Mouse (Mus musculus): ENCODE results near the gene Lrp5. TPM values are rescaled to one million over a fixed set of nuclear protein-coding genes. Genes with fewer than 3 reads are reported as not detected.

The Lrp5 gene
- total RNA-seq, 2 experiments from 2014 or later, result 9.5 to 10.5 TPM

DNA sequence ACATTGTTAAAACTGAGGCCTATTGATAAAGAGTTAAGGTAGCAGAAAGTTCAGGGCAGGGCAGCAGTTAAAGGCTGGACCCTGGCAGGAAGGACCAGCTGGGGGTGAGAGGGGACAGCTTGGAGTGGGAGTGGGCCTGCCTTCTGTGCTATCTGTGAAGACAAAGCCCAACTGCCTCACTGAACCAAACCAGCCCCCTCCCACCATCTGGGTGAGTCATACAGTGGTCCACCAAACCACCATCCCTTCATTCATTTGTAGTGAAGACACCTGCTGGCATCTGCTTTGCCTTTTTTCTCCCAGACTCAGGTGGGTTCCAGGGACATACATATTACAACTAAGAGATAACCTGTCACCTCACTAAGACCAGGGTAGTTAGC is 108.5 kb downstream of the Lrp5 start:
- no peak for DNase-seq (ENCODE audit: low spot score in 2 of 2)
- intact Hi-C loops (cut with DNase I), result no loop called here

DNA sequence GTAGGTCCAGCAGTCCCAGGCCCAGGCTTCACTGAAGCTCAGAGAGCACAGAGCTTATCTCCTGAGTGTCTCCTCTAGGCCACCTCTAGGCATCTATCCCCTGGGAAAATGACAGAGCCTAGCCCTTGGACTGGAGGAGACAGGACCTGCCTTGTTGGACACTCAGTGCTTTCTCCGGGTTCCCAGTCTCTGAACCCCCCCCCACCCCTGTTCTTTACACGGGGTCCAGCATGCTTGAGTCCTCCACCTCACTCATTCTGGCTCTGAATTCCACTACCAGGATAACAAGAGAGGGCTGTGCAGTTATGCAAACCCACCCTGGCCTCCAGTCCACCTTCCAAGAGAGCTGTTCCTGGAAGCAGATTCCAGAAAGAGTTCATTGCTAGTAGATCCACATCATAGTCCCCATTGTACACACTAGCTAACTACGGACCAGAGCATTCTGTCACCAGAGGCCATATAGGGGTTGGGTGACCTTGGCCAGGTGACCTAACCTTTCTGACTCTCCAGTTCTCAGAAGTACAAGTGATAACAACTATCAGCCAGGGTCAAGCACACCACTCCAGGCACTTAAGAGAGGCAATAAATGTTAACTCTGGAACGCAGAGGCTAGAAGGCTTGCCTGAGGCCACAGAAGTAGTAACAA is 109.0 kb downstream of the Lrp5 start:
- no peak for DNase-seq (ENCODE audit: low spot score in 2 of 2)
- intact Hi-C loops (cut with DNase I), result no loop called here

DNA sequence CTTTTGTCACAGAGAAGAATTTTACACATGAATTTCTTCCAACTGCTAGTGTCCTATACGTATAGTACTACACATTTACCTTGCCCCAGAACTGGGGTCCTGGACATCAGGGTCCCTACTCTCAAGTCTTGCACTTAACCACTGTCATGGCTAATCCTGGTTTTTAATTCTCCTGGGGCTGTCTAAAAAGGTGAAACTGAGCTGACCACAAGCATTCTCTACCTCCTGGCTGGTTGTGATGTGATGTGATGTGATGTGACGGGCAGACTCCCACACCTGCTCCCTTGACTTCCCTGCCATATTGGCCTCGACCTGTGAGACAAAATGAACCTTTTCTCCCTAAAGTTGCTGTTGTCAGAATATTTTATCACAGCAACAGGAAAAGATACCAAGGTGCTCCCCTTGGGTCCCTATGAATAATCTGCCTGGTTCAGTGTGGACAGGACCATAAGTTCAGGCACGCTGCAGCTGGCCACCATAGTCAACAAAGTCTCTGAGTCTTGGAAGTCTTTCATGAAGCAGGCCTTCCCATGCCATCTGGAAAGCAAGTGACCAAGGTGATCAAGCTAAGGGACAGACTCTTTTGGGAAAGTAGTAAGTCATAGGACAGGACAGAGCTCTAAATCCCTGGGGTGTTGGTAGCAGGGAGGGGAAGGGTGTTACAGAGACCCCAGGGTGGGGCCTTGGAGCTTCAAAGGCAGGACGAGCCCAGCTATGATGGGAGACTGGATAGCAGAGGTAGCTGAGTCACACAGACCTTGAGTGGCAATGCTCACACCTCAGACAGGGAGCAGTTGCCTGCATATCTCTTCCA is 109.7 kb downstream of the Lrp5 start:
- no peak for DNase-seq (ENCODE audit: low spot score in 2 of 2)
- intact Hi-C loops (cut with DNase I), result no loop called here

DNA sequence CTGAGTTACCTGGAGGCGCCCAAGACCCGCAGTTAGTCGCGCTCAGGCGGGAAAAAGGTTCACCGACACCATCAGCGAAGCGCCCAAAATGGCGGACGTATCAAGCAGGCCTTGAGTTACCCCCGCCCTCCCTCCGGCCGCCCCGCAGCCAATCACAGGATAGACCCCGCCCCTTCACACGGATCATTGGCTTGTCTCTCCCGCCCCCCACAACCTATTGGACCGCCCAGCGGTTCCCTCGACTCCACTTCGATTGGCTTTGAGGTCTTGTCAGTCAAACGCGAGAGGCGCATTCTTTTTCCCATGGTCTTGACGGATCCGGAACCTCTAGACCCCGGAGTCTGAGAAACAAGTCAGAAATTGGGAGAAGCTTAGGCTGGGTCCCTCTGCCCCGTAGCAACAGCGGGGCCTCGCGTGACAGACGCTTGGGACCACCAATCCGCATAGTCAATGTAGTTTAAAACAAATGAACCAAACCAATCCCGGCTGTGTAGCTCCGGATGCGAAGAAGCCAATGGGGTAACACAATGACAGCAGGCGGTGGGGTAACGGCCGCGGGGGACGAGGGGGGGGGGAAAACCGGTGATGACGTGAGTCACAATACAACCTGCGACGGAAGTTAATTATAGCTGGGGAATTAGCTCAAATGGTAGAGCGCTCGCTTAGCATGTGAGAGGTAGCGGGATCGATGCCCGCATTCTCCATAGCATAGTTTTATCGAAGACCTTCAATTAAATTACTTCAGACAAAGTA is 110.6 kb downstream of the Lrp5 start, which contains the start of gene Ppp6r3:
Gene Ppp6r3, minus strand, starts transcription at position 118 of the 753 bp plus-strand sequence.
- intact Hi-C loops (cut with DNase I), result no loop called here
- DNase-seq (ENCODE audit: low spot score in 2 of 2), result peak; percentile 98 to 100

DNA sequence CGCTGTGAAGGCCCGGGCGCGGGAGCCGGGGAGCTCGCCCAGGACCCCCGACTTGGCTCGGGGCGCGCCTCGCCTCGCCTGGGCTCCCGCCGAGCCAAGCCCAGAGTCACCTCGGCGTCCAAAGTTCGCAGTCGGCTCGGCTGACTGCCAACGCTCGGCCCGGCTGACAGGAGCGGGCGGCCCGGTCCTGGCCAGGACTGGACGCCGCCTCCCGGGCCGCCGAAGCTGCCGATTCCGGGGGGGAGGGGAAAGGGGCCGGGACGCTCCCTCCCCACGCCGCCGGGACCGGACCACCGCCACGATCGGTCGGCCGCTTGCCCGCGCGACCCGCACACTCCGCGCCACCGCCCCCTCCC is 111.1 kb downstream of the Lrp5 start:
- intact Hi-C loops (cut with DNase I), result no loop called here
- peak in 1 of 2 experiments; percentile 64 for DNase-seq (ENCODE audit: low spot score in 2 of 2)

DNA sequence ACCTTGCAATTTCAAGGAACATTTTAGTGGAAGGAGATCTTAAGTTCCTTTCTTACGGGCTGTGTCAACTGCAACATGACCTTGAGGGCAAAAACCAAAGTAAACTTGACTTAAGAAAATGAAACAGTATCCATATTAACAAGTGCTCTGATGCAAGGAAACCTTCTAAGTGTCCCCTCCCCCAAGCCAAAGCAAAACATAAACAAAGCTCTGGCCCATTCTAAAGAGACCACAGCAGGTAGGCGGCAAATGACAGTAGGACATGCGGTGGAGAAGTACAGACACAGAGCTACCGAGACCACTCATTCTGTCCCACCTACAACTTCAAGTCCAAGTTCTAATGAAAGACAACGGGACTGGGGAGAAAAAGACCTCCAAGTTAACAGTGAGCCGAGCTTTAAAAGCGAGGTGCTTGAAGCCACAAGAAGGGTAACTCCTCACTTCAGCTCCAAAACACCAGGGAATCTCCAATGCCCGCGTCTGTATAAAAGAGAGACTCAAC is 111.7 kb downstream of the Lrp5 start:
- intact Hi-C loops (cut with DNase I), result loop anchor here (5.0 kb wide), 1 partner anchor 47 kb away; no protein-coding TSS in a partner anchor
- DNase-seq (ENCODE audit: low spot score in 2 of 2), result no peak

DNA sequence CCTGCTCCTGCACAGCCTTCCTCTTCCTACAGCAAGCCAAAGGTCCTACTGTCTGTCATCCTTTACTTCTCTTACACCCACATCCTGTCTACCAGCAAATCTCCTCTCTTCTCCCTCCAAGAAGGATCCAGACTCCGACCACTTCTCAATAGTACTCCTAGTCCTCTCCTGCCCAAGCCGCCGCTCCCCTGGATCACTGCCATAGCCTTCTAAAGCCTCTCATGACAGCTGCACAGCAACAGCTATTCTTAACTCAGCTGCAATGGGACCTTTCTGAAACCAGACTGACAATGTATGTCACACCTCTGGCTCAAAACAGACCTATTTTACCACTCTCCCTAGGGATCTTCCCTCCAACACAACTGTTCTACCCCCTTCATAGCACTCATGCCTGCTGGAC is 122.1 kb downstream of the Lrp5 start:
- intact Hi-C loops (cut with DNase I), result no loop called here
- peak in 1 of 2 experiments; percentile 18 for DNase-seq (ENCODE audit: low spot score in 2 of 2)

DNA sequence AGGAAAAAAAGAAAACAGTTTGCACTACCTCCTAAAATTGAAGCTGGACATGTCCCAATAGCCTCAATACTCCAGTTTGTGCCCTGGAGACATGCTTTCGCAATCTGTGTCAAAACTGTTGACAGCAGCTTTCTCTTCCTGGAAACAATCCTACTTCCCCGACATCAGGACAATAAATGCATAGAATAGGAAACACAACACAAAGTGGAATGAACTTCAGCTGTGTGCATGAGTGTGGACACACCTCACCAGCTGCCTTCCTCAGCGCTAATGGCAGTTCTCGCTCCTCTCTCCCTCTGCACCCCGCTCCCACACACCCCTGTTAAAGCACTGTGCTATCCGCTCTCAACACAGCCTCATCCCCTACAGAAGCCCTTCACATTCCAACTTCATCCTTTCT is 123.6 kb downstream of the Lrp5 start:
- DNase-seq (ENCODE audit: low spot score in 2 of 2), result no peak
- intact Hi-C loops (cut with DNase I), result no loop called here

DNA sequence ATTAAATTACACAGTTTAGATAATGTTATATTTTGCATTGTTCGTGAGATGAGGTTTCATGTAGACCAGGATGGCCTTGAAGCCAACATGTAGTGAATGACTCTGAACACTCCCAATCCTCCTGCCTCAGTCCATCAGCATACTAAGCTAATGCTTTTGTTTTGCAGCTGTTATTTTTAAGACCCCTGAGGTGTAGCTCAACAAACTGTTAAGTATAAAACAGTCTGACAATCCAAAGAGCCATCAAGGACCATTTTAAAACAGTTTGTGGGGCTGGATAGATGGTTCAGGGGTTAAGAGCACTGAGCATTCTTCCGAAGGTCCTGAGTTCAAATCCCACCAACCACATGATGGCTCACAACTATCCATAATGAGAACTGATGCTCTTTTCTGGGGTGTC is 124.1 kb downstream of the Lrp5 start:
- DNase-seq (ENCODE audit: low spot score in 2 of 2), result no peak
- intact Hi-C loops (cut with DNase I), result no loop called here

DNA sequence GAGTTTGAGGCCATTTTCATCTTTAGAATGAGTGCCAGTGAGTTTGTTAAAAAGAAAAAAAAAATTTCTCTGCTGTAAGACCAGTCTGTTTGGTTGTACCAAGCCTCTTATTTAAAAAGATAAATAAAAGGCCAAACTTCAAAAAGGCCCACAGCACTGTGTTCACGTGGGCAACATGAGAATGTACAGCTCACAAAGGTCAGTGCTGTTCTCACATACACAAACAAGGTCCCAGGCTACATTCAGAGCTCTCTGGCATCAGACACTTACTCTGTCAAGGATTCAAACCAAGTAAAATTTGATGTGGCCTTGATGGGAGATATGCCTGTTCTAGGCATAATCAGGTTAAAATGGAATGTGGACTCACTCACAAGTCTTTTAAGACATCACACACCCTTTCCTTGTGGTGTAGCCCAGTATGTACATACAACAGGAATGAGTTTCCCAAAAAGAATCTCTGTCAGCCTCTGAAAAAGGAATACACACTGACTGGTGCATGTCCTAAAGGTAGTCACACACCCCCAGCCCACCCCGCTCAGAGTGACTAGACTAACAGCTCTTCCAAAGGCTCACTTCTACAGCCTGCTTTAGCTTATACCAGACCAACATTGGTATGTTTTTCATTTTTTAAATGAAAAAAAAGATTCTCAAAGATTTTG is 130.1 kb downstream of the Lrp5 start:
- no peak for DNase-seq (ENCODE audit: low spot score in 2 of 2)
- intact Hi-C loops (cut with DNase I), result no loop called here

DNA sequence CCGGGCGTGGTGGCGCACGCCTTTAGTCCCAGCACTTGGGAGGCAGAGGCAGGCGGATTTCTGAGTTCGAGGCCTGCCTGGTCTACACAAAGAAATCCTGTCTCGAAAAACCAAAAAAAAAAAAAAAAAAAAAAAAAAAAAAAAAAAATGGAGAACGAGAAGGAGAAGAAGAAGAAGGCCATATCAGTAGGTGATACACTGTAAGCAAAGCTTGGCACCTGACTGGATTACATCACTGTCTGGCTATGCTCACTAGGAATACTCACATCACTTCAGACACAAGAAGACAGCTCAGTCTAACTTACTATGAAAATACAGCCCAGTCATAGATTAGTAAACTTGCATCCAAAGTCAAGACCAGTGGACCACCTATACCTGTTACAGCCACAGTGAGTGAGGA is 131.6 kb downstream of the Lrp5 start:
- no peak for DNase-seq (ENCODE audit: low spot score in 2 of 2)
- intact Hi-C loops (cut with DNase I), result no loop called here

DNA sequence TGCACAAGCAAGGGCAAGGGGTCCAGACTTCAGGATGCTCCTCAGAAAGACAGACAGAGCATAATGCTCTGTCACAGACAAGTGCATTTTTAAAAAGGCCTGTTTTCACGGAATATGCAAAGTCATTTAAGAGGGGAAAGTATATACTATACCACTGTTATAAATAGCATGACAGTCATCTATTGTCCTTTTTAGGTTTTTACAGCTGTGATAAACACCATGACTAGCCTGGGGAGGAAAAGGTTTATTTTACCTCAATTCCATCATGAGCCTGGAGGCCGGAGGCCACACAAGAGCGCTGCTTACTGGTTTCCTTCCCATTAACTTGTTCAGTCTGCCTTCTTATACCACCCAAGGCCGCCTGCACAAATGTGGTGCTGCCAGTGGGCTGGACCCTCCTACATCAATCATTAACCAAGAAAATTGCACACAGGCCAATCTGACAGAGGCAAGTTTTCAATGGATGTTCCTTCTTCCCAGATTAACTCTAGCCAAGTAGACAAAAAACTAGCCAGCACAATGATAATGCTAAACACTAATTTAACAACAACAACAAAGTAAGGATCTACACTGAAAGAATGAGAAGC is 134.7 kb downstream of the Lrp5 start:
- intact Hi-C loops (cut with DNase I), result no loop called here
- DNase-seq (ENCODE audit: low spot score in 2 of 2), result no peak

DNA sequence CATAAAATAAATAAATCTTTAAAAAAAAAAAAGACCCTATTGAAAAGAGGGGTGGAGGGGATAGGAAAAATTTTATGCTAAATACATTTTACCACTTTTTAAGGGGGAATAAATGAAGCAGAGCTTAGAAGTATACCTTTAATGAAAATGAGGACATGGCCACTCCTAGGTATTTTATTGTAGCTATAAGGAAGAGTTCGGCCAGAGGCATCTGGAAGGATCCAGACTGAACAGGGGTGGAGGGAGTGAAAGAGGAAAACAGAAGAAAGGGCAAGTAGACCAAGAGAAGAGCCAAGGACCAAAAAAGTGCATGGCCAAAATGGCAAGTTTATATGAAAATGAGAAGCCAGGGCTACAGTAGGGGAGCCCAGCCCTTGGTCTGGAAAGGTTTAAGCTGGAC is 136.3 kb downstream of the Lrp5 start:
- no peak for DNase-seq (ENCODE audit: low spot score in 2 of 2)
- intact Hi-C loops (cut with DNase I), result no loop called here

DNA sequence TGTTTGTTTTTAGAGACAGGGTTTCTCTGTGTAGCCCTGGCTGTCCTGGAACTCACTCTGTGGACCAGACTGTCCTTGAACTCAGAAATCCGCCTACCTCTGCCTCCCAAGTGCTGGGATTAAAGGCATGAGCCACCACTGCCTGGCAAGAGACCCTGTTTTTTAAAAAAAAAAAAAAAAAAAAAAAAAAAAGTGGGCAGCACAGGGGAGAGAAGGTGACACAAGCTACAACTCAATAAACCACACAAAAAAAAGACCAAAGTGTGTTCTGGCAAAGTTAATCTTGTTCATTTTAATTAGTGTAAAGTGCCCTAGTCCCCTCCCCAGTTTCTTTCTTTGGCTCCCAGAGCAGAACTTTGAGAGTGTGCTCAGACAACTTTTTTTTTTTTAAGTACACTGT is 137.1 kb downstream of the Lrp5 start:
- intact Hi-C loops (cut with DNase I), result no loop called here
- DNase-seq (ENCODE audit: low spot score in 2 of 2), result no peak

DNA sequence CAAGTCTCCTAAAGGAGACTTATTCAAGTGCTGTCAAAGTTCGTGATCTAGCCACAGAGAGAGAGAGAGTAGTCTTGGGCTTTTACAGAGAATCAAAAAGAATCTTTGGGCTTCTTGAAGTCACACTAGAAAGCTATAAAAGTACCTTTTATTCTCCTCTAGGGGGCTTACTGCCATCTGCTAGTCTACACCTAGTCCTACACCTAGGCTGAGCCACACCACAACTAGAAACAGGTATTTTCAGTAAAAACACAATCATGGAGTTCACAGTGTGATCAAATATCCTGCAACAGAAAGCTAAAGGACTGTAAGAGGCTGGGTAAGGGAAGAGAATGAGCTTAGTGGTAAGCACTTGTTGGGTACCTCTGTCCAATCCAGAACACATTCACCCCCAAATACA is 138.1 kb downstream of the Lrp5 start:
- intact Hi-C loops (cut with DNase I), result no loop called here
- no peak for DNase-seq (ENCODE audit: low spot score in 2 of 2)

DNA sequence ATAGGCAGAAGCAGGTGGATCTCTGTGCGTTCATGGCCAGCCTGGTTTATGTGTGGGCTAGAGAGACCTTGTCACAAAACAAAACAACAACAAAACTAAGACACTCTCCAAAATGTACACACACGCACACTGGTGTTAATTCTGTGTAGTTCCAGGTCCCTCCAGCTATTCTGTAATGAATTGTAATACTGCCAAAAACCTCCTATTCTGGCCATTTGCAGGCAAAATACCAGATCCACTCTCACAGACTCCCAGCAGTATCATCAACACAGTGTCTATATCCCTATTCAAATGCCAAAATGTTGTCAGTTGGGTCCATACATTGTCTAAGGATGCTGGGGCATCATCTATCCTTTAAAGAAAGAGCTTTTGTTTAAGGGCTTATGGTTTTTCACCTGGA is 141.4 kb downstream of the Lrp5 start:
- intact Hi-C loops (cut with DNase I), result no loop called here
- DNase-seq (ENCODE audit: low spot score in 2 of 2), result no peak

DNA sequence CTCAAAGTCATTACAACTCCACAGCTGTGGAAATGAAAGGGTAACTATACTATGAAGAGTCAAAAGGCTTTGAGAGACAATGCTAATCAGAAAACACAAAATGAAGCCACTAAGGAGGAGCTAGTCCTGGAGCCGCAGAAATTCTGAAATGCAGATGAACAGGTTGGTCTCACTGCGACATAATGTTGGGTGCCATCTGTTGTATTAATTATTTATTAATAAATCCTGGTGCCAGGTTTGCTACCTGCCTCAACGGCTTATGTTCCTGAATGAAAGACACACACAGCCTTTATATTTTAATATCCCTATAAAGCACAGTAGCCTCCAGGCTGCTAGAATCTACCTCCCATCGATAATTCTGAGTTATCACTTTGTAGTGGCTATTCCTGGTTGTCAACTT is 143.8 kb downstream of the Lrp5 start:
- DNase-seq (ENCODE audit: low spot score in 2 of 2), result no peak
- intact Hi-C loops (cut with DNase I), result no loop called here

DNA sequence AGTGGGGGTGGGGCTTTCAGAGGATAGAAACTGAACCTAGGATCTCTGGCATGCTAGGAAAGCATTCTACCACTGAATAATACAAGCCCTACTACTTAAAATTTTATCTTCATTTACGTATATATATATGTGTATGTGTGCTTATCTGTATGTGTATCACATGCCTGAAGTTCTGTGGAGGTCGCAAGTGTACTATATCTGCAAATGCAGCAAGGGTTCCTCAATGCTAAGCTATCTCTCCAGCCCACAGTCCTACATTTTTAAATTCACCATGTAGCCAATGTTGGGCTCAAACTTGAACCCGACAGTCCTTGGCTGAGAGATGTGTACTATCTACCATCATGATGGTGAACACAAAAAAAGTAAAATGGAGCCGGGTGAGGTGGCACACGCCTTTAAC is 145.4 kb downstream of the Lrp5 start:
- intact Hi-C loops (cut with DNase I), result no loop called here

DNA sequence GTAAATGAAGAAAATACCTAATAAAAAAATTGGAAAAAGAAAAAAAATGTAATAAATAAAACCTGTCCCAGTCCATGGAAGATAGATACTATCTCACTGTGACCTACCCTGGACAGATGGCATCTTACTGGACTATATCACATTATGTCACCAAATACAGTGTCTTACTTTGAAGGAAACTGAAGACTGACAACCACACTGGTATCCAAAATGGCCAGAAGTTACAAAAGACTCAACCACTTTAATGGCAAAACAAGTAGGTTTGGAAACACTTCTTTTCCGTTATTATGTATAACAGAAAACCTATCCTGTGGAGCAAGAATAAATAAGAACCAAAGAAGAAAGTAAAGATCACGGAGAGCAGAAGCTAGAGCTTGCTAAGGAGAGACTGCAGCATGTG is 146.1 kb downstream of the Lrp5 start:
- intact Hi-C loops (cut with DNase I), result no loop called here
- no peak for DNase-seq (ENCODE audit: low spot score in 2 of 2)

More for the DNA sequence above, 145.4 kb downstream of the Lrp5 start:
- DNase-seq (ENCODE audit: low spot score in 2 of 2), result no peak

Measured in left cerebral cortex, postnatal 14 days (tissue).